Mouse (Mus musculus): ENCODE measurements around the gene Pank1.

DNA sequence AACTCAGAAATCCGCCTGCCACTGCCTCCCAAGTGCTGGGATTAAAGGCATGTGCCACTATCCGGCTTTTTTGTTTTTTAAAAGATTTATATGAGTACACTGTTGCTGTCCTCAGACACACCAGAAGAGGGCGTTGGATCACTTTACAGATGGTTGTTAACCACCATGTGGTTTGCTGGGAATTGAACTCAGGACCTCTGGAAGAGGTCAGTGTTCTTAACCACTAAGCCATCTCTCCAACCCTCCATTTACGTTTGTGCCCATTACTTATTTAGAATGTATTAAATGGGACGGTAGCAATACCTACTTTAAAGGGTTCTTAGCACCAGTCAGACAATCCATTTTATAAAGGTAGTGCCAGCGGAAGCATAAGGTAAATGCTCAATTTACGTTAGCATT is 42.0 kb upstream of the Pank1 start:
- TF ChIP-seq ZNF384 (IDR thresholded peaks at IDR 0.05; ENCODE audit: low read depth, low read length) (no peak), ZC3H11A (IDR thresholded peaks at IDR 0.05; ENCODE audit: borderline replicate concordance, low read depth, low read length) (no peak)
